Mouse (Mus musculus) embryonic fibroblast, embryonic 13.5 days (primary cell): ENCODE measurements at regions not wholly inside any gene's neighbourhood (a gene's known extent, or its start where the extent isn't known, plus 50 kb on each side); places are given as distances from the start of the nearest gene placed in this dataset.

Source experiments
- H3K27ac ChIP-seq: 2 replicates; pipeline ENCODE4 v1.5.1; 2012; ENCODE audit warnings: low read length, control low read depth, inconsistent platforms; ENCODE audit not compliant: insufficient read depth
- H3K4me1 ChIP-seq: 2 replicates; pipeline ENCODE4 v1.6.1; 2011; ENCODE audit warnings: low read length; ENCODE audit not compliant: control insufficient read depth, insufficient read depth
- H3K4me3 ChIP-seq: 2 replicates; pipeline ENCODE4 v1.5.1; 2011; ENCODE audit warnings: mild to moderate bottlenecking, control low read depth, low read length; ENCODE audit not compliant: insufficient read depth
- CTCF ChIP-seq: IDR thresholded peaks from 2 replicates; pipeline ENCODE4 v1.5.1; 2011; ENCODE audit warnings: mild to moderate bottlenecking, control low read depth, low read length, moderate library complexity, borderline replicate concordance; ENCODE audit not compliant: insufficient read depth
- POLR2A ChIP-seq: IDR thresholded peaks from 2 replicates; pipeline ENCODE4 v1.6.1; 2011; ENCODE audit warnings: low read depth, mild to moderate bottlenecking, control low read depth, low read length, moderate library complexity

DNA sequence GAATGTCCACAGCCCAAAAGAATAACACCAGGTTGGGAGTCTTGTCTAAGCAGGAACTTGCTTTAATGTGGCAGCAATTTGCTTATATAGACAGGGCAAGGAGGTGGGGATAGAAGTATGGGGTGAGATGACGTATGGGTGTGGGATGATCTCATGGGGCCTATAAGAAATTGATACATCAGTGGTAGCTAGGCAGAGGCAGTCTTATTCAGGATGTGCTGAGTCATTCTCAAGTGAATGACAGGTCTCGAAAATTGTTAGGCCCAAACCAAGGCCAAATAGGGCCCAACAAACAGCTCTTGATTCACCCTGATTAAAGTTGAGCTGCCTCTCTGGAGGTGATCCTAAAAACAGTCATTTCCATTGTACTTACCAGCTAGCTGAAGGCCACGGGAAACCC is 162.3 kb upstream of the Zc3h12c start:
- H3K27ac ChIP-seq, result no peak overlapping the region
- H3K4me1 ChIP-seq, result no peaks in the 10 kb centered on the region
- H3K4me3 ChIP-seq, result no peak overlapping the region
- TF ChIP-seq POLR2A (no peak), CTCF (no peak)

DNA sequence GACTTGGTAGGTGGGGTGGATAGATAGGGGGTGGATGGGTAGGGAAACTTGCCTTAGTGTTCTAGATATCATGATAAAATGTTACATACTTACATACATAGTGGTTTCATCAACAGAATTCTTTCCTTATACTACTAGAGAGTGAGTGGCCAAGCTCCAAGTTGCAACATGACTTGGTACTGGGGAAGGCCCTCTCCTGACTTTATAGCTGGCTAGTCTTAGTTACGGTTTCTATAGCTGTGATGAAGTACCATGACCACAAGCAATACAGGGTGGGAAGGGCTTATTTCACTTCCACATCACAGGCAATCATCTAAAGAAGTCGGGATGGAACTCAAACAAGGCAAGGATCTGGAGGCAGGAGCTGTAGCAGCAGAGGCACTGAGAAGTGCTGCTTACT is 156.0 kb upstream of the Zc3h12c start:
- H3K4me1 ChIP-seq, result no peaks in the 10 kb centered on the region
- TF ChIP-seq CTCF, result no peak
- TF ChIP-seq POLR2A, result no peak
- no peak overlapping the region for H3K4me3 ChIP-seq
- no peak overlapping the region for H3K27ac ChIP-seq

DNA sequence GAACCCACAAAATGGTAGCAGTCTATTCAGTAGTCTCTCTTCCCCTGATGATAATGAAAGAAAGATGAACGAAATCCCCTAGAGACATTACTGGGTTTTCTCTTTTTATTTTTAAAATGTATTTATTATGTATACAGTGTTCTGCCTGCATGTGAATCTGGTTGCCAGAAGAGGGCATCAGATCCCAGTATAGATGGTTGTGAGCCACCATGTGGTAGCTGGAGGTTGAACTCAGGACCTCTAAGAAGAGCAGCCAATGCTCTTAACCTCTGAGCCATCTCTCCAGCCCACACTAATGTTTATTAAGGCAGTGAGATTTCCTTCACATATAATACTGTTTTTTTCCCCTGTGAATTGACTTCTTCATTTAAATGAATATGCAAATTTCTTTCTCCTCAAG is 155.4 kb upstream of the Zc3h12c start:
- H3K27ac ChIP-seq, result no peak overlapping the region
- no peak overlapping the region for H3K4me3 ChIP-seq
- no peak for TF ChIP-seq CTCF
- no peak for TF ChIP-seq POLR2A
- no peaks in the 10 kb centered on the region for H3K4me1 ChIP-seq

DNA sequence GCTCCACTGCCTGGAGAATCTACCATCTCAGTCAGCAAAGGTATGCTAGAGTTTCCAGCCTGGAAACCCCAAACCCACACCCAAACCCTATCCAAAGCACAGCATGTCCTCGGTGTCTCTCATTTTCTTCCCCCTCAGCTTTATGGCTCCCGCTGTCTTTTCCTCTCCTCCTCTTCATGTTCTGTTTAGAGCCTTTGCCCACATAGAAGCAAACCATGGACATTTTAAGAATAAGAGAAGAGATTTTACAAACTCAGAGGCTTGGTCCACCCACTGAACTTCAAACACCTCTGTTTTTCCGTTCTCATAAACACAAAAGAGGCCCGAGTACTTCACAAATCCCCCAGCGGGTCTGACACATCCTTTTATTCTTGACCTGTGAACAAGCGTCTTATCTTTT is 154.9 kb upstream of the Zc3h12c start:
- no peaks in the 10 kb centered on the region for H3K4me1 ChIP-seq
- H3K27ac ChIP-seq, result no peak overlapping the region
- no peak for TF ChIP-seq POLR2A
- no peak for TF ChIP-seq CTCF
- H3K4me3 ChIP-seq, result no peak overlapping the region

DNA sequence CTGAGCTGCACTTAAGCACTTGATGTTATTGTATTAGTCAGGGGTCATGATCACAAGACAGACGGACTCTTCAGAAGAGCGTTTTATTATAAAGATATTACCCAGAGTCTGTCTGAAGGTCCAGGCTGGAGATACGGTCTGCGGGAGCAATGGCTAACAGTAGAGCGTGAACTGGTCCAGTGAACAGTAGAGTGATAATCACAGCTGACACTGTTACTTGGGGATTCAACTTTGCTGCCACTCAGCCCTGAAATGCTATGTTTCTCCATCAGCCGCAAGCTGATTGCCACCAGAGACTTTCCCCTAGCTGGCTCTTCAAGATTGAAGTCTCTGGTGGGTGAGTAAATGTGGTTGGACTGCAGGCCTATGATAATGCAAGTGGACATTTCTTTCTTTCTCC is 133.1 kb upstream of the Zc3h12c start:
- H3K27ac ChIP-seq, result no peak overlapping the region
- TF ChIP-seq CTCF (no peak), POLR2A (no peak)
- no peak overlapping the region for H3K4me3 ChIP-seq
- no peaks in the 10 kb centered on the region for H3K4me1 ChIP-seq

DNA sequence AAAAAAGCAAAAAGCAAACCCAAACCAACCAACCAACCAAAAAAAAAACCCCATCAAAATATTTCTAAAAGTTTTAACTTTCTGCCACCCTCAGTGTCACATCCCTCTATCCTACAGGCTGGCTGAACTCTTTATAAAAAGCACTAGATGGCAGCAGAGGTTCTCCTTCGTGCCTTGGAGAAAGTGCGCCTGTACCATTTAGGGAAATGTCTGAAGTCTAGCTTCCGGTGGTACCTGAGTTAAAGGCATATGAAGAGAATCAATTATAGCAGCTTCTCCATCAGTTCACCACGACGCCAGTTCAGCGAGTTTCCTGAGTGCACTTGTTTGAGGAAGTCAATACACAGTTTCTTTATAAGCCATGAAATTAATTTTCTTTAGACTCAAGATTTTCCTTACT is 130.0 kb upstream of the Zc3h12c start:
- TF ChIP-seq CTCF, result no peak
- no peak for TF ChIP-seq POLR2A
- no peak overlapping the region for H3K27ac ChIP-seq
- H3K4me1 ChIP-seq, result no peaks in the 10 kb centered on the region
- no peak overlapping the region for H3K4me3 ChIP-seq

DNA sequence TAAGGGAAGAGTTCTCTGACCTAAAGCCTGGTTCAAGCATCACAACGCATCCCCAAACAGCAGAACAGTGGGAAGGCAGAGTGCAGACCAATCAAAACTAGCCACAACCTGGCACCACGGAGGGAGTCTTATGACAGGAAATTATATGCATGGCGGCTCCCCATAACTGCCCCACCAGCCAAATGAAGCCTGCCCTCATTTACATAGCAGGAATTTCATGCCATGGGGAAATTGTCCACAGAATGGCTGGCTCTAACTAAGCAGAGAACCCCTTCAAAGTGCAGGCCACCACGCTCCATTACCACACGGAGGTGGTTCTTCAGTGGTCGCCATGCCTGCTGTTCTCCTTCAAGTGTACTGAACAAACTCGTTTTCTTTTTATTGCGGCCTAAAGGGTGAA is 126.3 kb upstream of the Zc3h12c start:
- Histone ChIP-seq H3K27ac (no peak overlapping the region), H3K4me1 (no peaks in the 10 kb centered on the region), H3K4me3 (no peak overlapping the region)
- no peak for TF ChIP-seq CTCF
- no peak for TF ChIP-seq POLR2A

DNA sequence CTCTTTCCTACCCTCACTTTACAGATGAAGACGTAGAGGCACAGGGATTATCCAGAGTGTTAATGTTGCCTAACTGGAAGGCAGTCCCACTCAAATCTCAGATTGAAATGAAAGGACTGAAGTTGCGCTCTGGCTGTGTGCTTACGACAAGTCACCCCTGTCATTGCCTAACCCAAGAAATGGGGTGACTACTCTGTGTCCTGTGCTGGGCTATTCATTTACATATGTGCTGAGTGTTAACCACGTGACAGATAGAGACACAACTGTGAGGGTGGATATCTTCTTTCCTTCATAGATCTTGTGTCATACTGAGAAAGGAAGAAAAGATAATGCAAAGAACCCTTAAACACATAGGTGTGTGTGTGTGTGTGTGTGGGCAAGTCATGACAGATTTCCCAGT is 120.7 kb upstream of the Zc3h12c start:
- Histone ChIP-seq H3K27ac (no peak overlapping the region), H3K4me1 (no peaks in the 10 kb centered on the region), H3K4me3 (no peak overlapping the region)
- TF ChIP-seq CTCF (no peak), POLR2A (no peak)

DNA sequence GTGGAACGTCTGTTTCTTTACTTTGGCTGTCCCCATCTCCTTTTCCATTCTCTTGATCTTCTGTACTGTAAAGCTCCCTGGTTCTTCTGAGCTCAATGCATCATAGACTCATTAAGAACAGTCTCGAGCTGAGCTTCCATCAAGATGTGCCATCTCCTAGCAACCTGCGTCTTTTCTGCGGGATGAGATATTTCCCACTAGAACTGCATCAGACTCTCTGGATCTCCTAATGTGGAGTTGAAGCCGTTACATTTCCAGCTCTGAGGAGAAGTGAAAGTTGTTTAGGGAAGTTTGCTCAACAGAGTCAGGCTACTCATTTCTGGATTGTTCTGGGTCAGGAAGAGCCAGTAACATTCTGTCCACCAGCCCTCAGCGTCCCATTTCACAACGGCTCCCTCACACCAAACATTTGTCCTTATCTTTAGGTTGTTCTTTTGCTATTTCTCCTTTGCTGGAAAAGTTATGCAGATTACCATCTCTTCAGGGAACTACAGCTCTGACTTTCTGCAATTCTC is 119.4 kb upstream of the Zc3h12c start:
- Histone ChIP-seq H3K4me1 (no peaks in the 10 kb centered on the region), H3K4me3 (no peak overlapping the region), H3K27ac (no peak overlapping the region)
- TF ChIP-seq CTCF (no peak), POLR2A (no peak)

DNA sequence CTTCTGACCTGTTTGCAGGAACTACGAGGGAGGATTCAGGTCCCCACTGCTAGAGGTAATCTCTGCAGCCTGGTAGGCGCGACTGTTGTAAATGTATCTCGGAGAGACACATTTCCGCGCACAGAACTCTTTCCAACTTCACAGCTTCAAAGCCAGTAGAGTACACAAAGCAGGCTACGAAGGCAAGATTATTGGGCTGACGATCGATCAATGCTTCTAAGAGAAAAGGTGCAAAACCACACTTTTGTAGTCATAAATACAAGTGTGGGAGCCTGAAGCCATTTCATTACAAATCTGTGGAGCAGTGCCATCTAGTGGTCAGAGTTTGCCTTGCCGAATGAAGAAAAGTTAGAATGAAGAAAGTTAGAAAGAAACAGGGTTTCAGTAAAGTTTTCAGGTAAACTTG is 118.9 kb upstream of the Zc3h12c start:
- Histone ChIP-seq H3K4me1 (no peaks in the 10 kb centered on the region), H3K4me3 (peak overlapping the region; percentile 30)

DNA sequence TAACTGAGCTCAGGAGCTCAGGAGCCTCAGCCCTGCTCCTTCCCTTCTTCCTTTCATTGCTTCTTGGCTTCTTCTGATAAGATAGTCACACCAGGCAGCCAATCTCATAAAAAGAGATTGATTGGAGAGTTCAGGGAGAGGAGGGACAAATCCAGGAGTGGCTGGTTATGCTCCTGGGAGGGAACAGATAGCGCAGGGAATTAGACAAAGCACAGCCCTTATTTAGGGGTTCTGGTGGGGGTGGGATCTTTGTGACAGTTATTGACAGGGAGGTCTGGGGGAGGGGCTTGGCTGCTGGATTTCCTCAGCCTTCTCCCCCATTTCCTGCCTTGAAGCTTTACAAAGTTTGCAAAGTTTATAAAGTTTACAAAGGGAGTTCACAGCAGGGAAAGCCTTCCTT is 117.7 kb upstream of the Zc3h12c start:
- Histone ChIP-seq H3K4me1 (no peaks in the 10 kb centered on the region), H3K4me3 (no peak overlapping the region), H3K27ac (no peak overlapping the region)
- TF ChIP-seq CTCF (no peak), POLR2A (no peak)

More for the DNA sequence above, 118.9 kb upstream of the Zc3h12c start:
- H3K27ac ChIP-seq, result no peak overlapping the region
- TF ChIP-seq CTCF, result no peak
- no peak for TF ChIP-seq POLR2A
